Mouse (Mus musculus): ENCODE measurements around the gene Gm14443. TPM values are rescaled to one million over a fixed set of nuclear protein-coding genes. Genes with fewer than 3 reads are reported as not detected.
"Not testable (repeated sequence)": the region's sequence is repeated elsewhere in the genome, so short reads cannot be mapped to it uniquely, and the experiment has no call there.

Gene Gm14443
- polyA plus RNA-seq, 1 experiment from 2014 or later, result 1.0 TPM

DNA sequence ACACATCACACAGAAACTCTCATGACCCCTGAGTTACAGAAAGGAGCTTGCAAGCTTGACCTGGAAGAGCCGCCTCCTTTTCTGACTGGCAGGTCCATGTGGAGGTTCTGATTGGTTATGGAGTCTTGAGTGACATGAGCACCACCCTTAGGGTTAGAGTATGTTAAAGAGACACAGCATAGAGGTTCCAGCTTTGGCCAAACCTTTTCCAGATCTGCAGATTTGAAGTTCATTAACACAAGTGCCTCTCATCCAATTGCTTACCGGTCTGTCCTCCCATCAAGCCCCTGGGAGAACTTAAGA lies 33.7 kb downstream of the Gm14443 start, which contains the start of gene Gm14399:
TSS of gene Gm14399 (minus strand) at position 20 of the 303 bp plus-strand sequence.
- H3K36me3 ChIP-seq; H3K4me1 ChIP-seq; H3K27ac ChIP-seq; ATAC-seq (replicated peaks; ENCODE audit: low FRiP score); H3K27me3 ChIP-seq; H3K9me3 ChIP-seq (replicated peaks): not testable (repeated sequence)
- Histone ChIP-seq H3K4me3 (replicated peaks) (peak within 1 kb of the TSS; percentile 51), H3K9ac (peak within 1 kb of the TSS; percentile 36; the same call in 1 of the 2 replicates), H3K4me2 (peak within 1 kb of the TSS; percentile 48)
- 0% methylated on average over 1 of the region's 2 CpGs for WGBS

DNA sequence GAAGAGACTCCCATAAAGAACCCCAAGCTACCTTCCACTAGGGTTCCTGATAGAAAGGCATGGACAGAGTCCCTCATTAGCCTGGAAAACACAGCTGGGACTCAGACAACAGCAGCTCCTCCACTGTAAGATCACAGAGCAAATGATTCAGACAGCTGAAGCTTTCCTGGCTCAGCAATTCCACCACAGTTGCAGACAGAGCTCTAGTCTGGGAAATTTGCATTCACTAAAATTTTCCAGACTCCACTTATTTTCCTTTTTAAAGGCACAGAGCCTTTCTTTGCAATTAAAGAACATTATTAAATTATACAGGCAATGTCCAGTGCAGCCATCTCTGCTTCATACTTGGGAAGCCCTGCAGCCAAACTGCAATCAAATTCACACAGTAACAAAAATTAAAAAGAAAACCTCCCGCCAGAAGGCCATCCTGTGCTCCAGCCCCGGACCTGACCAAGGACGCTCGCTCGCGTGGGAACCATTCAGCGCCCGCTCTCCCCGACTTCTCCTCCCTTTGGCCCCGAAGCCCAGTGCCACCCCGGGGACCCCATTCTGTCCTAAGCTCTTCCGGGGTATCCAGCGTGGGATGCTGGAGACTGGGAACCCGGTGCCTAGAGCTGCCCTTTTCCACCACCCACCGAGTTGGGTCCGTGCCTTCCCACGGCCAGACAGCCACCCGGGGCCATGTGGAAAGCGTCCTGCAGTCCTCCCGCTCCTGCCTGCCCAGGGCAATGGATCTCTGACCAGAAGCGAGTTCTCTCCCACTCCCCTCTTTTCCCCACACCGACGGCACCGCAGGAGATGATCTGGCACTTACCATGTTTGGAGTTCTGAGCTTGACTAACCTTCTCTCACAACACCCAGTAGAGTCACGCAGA lies 34.3 kb downstream of the Gm14443 start:
- 4% methylated on average over 25 of the region's 25 CpGs for WGBS
- Histone ChIP-seq H3K9ac (peak overlapping the region; percentile 36; the same call in 1 of the 2 replicates), H3K4me2 (peak overlapping the region; percentile 48), H3K4me3 (replicated peaks) (peak overlapping the region; percentile 51)
- not testable (repeated sequence) for H3K9me3 ChIP-seq (replicated peaks); H3K36me3 ChIP-seq; H3K4me1 ChIP-seq; ATAC-seq (replicated peaks; ENCODE audit: low FRiP score); H3K27ac ChIP-seq; H3K27me3 ChIP-seq

DNA sequence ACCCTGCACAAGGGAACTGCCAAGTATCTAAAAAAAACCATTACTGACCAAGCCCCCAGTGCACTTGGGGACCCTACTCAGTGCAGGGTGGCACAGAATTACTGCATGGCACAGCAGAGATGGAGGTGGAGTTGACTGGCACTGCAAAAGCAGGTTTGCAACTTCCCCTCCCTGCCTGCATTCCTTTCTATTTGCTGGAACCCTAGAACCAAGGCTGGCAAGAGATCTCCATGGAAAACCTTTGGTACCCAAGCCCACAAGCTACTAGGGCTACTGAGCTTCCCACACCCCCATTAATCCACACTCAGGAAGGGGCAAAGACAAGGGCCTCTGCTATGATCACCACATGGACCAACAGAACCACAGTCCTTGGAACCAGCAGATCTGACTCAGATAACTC lies 35.0 kb downstream of the Gm14443 start:
- H3K4me1 ChIP-seq; H3K27me3 ChIP-seq; H3K4me3 ChIP-seq (replicated peaks); H3K9ac ChIP-seq; H3K36me3 ChIP-seq; ATAC-seq (replicated peaks; ENCODE audit: low FRiP score); H3K9me3 ChIP-seq (replicated peaks); H3K27ac ChIP-seq; H3K4me2 ChIP-seq: not testable (repeated sequence)

Other genes with a start within 250 kb of the Gm14443 start
- not detected in 2 replicates for gene Gm14444, start 165.6 kb downstream of the Gm14443 start, polyA plus RNA-seq (2015; fragmentation: Nextera tagmentation; extraction: Ambion mirVana)
- gene Gm14393, start 108.1 kb downstream of the Gm14443 start, polyA plus RNA-seq (2015; fragmentation: Nextera tagmentation; extraction: Ambion mirVana), result 0.81 and 0.97 TPM in 2 replicates
- gene Gm14399, start 33.9 kb downstream of the Gm14443 start, polyA plus RNA-seq (2015; fragmentation: Nextera tagmentation; extraction: Ambion mirVana), result 5.3 and 6.1 TPM in 2 replicates
- gene Gm14391, start 31.0 kb upstream of the Gm14443 start, polyA plus RNA-seq (2015; fragmentation: Nextera tagmentation; extraction: Ambion mirVana), result 5.7 and 5.9 TPM in 2 replicates
- 5.4 TPM in 1 of 2 replicates, not detected in the other for gene Gm14440, start 99.3 kb upstream of the Gm14443 start, polyA plus RNA-seq (2015; fragmentation: Nextera tagmentation; extraction: Ambion mirVana)
- 20.0 and 21.9 TPM in 2 replicates for gene Gm4631, start 162.3 kb upstream of the Gm14443 start, polyA plus RNA-seq (2015; fragmentation: Nextera tagmentation; extraction: Ambion mirVana)
- gene Zfp968, start 196.6 kb upstream of the Gm14443 start, polyA plus RNA-seq (2015; fragmentation: Nextera tagmentation; extraction: Ambion mirVana), result 6.0 TPM in 2 replicates